Mouse (Mus musculus) testis, postnatal 10 days (tissue): Measurements from ENCODE around the gene Cyp3a59.
"Not testable (repeated sequence)": the region's sequence is repeated elsewhere in the genome, so short reads cannot be mapped to it uniquely, and the experiment has no call there.

Source experiments
- DNase-seq: peaks from one replicate; pipeline ENCODE4 v3.0.0; 2021; ENCODE audit warnings: low spot score

Gene Cyp3a59

DNA sequence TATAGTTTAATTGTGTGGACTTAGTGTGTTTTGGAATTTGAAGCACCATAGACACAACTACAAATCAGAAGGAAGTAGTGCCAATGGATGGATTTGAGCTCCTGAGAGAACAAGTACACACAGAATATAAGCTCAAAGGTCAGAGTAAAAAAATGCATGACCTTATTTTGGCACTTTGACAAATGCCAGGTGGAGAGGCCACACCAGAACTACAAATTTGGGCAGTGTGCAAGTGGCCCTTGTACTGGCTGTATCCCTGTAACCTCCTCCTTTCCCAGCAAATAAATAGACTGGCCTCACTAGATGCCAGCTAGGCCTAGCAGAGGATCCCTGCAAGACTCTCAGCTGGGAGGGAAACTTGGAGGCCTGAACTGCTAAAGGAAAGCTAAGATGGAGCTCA, at the start of gene Cyp3a59:
Cyp3a59 (plus strand) TSS at position 313 of the 400 bp plus-strand sequence.
- DNase-seq: not testable (repeated sequence)

DNA sequence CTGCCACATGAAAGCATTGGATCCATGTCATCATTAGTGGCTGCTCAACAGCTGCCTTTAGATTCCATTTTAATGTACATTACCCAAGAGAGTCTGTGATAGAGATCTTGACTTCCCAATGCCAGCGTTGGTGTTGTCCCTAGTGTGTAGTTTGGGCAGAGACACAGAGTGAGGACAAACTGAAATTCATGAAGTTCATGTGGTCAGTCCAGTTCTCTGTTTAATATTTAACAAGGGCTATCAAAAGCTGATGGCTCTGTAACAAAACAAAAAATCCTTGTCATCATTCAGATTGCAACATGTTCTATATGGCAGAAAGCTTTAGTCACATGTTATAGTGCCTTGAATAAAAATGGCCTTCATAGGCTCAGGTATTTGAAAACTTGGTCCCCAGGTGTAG, 9.0 kb upstream of the Cyp3a59 start:
- no peak for DNase-seq

DNA sequence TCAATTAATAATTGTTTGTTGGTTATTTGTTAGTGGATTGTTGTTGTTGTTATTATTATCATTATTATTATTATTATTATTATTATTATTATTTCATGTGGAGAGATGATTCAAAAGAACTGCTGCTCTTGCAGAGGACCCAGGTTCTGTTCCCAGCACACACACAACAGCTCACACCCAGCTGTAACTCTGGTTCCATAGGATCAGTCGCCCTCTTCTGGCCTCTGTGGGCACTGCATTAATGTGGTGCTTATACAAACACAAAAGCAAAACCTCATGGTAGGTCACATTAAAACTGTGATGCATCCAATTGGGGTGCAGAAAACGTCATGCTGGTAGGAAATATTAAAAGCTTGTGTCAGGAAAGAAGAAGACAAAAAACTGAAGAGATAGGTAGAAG, 68.8 kb downstream of the Cyp3a59 start:
- DNase-seq: no peak

DNA sequence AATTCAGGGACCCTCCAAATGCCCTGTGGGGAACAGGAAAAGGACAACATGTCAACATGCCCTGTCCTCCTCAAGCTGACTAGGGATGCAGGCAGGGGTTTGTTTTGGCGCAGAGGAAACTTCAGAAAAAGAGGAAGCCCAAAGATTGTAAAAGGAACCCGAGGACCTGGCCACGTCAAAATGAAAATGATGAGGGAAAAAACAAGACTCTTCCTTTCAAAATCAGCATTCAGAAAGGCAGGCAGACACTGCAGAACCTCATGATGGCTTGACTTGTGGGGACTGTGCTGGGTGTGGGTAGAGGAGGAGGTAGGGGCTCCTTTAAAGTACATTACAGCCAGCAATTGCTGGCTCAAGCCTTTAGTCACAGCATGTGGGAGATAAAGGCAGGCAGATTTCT, 71.4 kb downstream of the Cyp3a59 start:
- no peak for DNase-seq

DNA sequence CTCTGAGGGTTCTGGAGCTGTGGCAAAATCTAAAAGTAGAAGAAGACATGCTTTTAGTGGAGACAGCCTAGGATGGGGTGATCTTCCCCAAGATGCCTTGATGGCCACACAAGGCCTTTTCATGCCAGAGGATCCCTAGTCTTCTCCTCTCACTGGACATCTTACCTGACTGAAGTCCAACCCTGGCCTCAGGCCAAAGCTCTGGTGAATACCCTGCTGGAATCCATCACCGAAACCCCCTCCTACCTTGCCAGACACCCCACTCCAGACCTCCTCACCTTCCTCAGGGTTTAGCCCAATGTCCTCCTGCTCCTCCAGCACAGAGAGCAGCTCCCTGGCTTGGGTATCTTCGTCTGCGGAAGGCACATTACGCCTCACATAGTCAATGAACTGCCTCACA, 79.3 kb downstream of the Cyp3a59 start:
- not testable (repeated sequence) for DNase-seq

DNA sequence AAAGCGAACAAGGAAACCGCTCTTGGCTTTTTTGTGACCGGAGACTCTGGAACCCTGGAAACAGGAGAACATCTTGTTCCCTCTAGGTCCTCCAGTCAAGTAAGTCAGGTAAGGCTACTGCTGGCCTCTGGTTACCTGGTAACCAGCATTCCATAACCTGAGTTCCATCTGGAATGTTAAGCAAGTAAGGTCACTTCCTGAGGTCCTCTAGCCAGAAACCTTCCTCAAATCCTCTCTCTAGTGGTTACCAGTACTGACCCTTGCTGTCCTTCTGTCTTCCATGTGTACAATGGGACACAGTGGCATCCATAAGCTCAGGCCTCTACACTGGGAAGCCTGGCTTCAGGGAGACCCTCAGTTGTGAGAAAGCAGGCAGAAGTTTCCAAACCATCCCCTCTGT, 81.4 kb downstream of the Cyp3a59 start, which contains the start of gene Gm5565:
Gm5565 (minus strand) TSS at position 101 of the 400 bp plus-strand sequence.
- not testable (repeated sequence) for DNase-seq
